Mouse (Mus musculus): ENCODE measurements around the gene Aldh5a1. TPM values are rescaled to one million over a fixed set of nuclear protein-coding genes. Genes with fewer than 3 reads are reported as not detected.

Aldh5a1 gene
- total RNA-seq, 2 experiments from 2014 or later: 3.4 to 3.7 TPM

- DNase-seq: no peak
- intact Hi-C loops (cut with DNase I; ENCODE audit: low total_unique reads): no loop called here
These were observed 57.3 kb downstream of the Aldh5a1 start for GRCm38 (mm10) chr13:24880208-24880607.

DNA sequence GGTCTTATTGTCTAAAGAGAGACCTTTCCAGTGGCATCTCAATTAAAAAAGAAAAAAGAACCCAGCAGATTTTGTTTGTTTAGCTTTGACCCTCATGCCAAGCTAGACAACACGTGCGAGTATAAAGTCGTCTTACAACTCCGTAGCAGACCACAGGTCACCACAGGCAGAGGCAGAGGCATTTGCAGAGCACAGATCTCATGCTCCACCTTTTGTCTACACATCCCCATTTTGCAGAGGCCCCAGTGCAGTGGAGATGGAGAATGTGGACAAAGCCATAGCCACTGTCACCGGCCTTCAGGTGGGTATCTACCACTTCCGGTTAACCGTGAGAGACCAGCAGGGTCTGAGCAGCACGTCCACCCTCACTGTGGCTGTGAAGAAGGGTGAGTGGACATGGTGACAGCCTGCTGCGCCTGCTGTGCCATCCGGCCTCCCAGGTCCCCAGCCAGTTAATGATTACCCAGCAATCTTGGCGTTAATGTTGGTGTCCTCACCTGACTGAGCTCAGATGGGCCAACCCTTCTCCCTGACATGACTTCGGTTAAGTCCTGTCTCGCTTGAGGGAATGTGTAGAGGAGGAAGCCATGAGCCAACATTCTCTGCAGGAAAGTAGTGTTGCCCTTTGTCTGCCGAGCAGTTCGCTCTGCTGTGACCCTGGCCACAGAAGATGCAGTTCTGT is 58.0 kb downstream of the Aldh5a1 start:
- intact Hi-C loops (cut with DNase I; ENCODE audit: low total_unique reads): no loop called here

DNA sequence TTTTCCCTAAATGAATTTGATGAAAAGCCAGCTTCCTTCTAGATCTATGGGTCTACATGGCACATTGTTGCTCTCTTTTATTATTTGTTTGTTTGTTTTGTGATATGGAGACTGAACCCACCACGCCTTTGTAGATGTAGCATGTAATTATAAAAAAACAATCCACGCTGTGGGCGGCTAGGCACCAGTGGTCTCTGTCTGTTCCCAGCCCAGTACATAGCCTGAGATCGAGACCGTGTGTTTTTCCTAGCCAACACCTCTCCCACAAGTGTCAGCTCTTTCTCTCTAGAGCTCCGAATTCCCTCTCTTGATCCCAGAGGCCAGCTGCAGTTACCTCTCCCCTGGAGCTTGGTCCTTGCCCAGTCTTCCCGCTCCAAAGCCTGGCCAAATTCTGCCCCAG is 69.2 kb downstream of the Aldh5a1 start:
- no peak for DNase-seq
- intact Hi-C loops (cut with DNase I; ENCODE audit: low total_unique reads): no loop called here

More for the DNA sequence above, 58.0 kb downstream of the Aldh5a1 start:
- no peak for DNase-seq

GRCm38 (mm10) chr13:24867789-24868188 is 69.7 kb downstream of the Aldh5a1 start:
- intact Hi-C loops (cut with DNase I; ENCODE audit: low total_unique reads): no loop called here

DNA sequence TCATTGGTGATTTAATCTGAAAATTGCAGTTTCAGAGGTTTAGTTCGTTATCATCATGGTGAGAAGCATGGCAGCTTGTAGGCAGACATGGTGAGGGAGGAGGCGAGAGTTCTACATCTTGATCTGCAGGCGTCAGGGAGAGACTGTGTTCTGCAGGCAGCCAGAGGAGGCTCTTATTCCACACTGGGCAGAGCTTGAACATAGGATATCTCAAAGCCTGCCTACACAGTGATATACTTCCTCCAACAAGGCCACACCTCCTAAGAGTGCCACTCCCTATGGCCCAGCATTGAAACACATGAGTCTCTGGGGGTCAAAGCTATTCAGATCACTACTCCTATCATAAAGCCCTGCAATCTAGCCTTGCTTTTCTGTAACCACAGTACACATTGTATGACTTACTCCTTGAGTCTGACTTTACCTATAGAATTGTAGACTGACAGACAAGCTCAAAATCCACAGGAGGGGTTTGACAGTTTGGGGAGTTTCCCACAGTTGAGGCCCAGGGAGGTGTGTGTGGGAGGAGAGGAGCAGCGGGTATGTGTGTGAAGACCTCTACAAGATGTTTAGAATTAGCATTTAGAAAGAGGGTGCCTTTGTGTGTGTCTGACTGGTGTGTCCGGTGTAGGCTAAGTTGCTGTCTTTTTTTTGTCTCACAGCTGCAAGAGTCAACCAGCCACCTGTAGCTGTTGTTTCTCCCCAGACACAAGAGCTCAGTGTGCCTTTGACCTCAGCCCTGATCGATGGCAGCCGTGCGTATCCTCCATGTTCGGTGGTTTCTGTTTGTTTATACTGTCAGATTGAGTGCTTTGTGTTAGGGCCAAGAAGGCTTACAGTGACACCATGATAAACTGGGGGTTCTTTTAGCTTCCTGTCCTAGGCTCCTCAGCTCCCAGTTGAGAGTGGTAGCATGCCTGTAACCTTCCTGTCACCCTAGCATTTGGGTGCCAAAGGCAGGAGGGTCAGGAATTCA is 70.7 kb downstream of the Aldh5a1 start:
- intact Hi-C loops (cut with DNase I; ENCODE audit: low total_unique reads): no loop called here
- DNase-seq: no peak

More at GRCm38 (mm10) chr13:24867789-24868188, 69.7 kb downstream of the Aldh5a1 start:
- no peak for DNase-seq

DNA sequence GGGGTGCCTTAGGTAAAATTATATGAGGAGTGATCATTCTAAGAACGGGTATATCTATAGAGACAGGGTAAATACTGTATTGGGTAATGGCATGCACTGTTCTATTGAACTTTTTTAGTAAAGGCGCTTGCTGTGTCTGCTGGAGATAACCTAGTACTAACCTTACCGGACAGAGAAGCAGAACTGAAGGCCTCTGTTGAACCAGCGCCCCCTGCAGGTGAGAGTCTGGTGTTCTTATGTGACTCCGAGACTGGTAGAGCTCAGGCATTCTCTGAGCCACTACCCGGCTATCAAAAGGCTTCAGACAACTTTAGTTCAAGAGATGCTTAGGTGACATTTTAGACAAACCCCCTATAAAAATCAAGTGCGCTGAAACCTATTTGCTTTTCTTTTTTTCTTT is 74.9 kb downstream of the Aldh5a1 start:
- peak; percentile 20 for DNase-seq
- intact Hi-C loops (cut with DNase I; ENCODE audit: low total_unique reads): no loop called here

GRCm38 (mm10) chr13:24862021-24862420 is 75.4 kb downstream of the Aldh5a1 start:
- intact Hi-C loops (cut with DNase I; ENCODE audit: low total_unique reads): no loop called here
- DNase-seq: no peak

DNA sequence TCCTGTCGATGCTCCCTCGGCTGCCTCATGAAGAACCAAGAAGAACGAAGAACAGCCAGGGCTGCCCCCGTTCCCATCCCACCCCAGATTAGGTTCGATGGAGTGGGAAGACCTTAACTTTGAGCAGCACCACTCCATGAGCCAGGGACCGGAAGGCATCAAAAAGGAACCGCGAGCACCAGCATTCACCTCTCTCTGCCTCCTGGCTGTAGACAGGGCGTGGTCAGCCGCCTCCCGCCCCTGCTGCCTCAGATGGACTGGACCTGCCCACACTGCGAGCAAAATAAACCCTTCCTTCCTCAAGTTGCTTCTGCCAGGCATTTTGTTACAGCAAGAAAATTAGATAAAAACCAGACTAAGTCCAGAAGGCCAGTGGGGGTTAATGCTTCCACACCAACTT is 76.4 kb downstream of the Aldh5a1 start:
- no peak for DNase-seq
- intact Hi-C loops (cut with DNase I; ENCODE audit: low total_unique reads): no loop called here

DNA sequence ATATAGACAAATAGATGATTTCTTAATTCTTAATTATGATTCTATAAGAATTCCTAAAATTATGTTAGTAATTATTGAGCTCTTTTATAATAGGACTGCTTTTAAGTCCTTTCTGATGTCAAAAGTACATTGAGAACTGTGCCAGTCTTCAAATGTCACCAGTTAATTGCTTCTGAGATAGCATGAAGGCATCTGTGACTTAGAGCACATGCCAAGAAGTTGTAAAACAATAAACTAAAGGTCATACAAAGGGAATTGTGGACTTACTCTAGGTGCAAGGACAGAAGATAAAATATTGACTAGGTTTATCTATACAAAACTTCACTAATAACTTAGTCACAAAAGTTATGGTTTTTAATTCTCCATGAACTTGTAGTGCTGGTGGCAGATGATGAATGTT is 78.3 kb downstream of the Aldh5a1 start:
- intact Hi-C loops (cut with DNase I; ENCODE audit: low total_unique reads): no loop called here

More for the DNA sequence above, 78.3 kb downstream of the Aldh5a1 start:
- DNase-seq: no peak

Other genes starting within 250 kb of the Aldh5a1 start
- gene Armh2, start 196.4 kb downstream of the Aldh5a1 start, total RNA-seq (2021): not detected
- 1 to 10 TPM; 2.4 to 3.1 TPM for gene Gmnn, start 175.7 kb downstream of the Aldh5a1 start, total RNA-seq (2021)
- 10 to 100 TPM; 49.6 to 49.9 TPM for gene BC005537, start 136.0 kb downstream of the Aldh5a1 start, total RNA-seq (2021)
- 100 to 1,000 TPM in 1 of 2 experiments, 10 to 100 TPM in 1; 94.2 to 119 TPM for gene Acot13, start 106.1 kb downstream of the Aldh5a1 start, total RNA-seq (2021)
- gene Tdp2, start 106.0 kb downstream of the Aldh5a1 start, total RNA-seq (2021): 1 to 10 TPM; 7.3 to 9.2 TPM
- not detected for gene D130043K22Rik, start 92.5 kb downstream of the Aldh5a1 start, total RNA-seq (2021)
- gene Gpld1, start 5.5 kb upstream of the Aldh5a1 start, total RNA-seq (2021): under 1 TPM; 0.45 to 0.86 TPM
- 10 to 100 TPM; 22.2 to 22.6 TPM for gene Mrs2, start 82.7 kb upstream of the Aldh5a1 start, total RNA-seq (2021)
- gene Dcdc2a, start 118.3 kb upstream of the Aldh5a1 start, total RNA-seq (2021): not detected